Mouse (Mus musculus) urinary bladder, postnatal 10 days (tissue): ENCODE results near the gene Asb16.
A peak's percentile ranks its signal among the peaks of the same experiment; 100 is the strongest.

ENCODE experiments used
- DNase-seq: peaks from one replicate; pipeline ENCODE4 v3.0.0; 2022; ENCODE audit warnings: low spot score

Asb16 gene

DNA sequence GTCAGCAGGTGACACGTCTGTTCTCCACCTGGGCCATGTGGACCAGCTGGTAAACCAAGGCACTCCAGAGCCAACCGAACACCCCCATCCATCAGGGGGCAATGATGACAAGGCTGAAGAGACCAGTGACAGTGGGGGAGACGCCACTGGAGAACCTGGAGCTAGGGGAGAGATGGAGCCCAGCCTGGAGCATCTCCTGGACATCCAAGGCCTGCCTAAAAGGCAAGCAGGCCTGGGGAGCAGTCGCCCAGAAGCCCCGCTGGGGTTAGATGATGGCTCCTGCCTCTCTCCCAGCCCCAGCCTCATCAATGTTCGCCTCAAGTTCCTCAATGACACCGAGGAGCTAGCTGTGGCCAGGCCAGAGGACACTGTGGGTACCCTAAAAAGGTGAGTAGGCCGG, 18.9 kb downstream of the Asb16 start:
- no peak for DNase-seq

DNA sequence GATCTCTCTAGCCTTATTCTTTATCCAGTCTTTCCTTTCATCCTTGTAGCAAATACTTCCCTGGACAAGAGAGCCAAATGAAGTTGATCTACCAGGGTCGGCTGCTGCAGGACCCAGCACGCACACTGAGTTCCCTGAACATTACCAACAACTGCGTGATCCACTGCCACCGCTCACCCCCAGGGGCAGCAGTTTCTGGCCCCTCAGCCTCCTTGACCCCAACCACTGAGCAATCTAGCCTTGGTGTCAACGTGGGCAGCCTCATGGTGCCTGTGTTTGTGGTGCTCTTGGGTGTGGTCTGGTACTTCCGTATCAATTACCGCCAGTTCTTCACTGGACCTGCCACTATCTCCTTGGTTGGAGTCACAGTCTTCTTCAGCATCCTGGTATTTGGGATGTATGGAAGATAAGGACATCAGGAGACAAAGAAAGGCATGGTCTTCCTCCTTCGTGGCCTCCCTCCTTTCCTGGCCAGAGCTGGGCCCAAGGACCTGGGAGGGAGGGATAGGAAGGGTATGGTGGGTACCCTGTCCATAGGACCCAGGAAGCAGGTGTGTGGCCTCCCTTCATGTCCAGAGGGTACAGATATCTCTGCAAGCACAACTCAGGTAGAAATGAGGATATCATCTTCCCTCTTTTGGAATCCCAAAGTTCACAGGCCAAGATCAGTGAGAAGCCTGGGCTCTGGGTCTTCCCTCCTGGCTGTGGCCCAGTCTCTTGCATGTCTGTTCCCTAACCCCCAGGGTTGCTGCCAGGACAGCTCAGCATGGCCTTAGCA, 19.7 kb downstream of the Asb16 start:
- DNase-seq = no peak

DNA sequence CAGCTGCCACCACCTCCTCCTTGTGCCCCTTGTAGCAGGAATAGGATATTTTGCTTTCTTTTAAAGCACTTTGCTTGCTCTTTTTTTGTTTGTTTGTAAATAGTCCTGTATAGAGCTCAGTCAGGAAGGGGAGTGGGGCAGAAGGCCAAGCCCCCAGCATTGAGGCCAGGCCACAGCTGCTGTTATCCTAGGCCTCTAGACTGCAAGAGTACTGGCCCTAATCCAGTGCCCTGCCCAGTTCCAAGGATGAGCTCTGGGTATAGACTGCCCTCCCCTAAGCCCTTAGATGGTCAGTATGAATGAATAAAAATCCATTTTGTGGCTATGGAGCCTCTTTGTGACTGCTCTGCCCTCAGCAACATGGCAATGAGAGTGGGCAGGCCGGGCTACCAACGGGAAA, 20.4 kb downstream of the Asb16 start:
- no peak for DNase-seq

DNA sequence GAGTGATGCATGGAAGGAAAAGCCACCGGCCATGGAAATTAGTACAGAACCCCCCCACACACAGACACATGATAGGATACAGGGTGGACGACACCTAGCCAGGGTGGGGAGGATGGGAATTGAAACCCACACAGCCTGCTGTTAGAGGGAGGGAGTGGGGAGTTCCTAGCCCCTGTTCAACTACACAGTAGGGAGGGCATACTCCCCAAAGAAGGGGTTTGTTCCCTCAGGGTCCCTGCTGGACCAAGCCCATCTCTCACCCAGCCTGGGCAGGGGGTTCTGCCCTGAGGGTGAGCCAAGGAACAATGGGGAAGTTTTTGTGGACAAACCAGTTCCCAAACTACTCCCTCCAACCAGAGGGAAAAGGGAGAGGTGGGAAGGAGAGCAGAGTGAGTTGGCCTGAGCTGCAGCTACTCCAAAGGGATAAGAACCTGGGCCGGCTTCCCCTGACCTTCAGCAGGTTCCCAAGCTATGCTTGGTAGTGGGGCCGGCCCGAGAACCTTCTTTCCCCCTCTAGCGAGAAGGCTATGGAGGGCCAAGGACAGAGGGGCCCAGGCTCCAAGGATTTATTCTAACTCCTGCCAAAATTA, 21.1 kb downstream of the Asb16 start:
- DNase-seq = no peak

DNA sequence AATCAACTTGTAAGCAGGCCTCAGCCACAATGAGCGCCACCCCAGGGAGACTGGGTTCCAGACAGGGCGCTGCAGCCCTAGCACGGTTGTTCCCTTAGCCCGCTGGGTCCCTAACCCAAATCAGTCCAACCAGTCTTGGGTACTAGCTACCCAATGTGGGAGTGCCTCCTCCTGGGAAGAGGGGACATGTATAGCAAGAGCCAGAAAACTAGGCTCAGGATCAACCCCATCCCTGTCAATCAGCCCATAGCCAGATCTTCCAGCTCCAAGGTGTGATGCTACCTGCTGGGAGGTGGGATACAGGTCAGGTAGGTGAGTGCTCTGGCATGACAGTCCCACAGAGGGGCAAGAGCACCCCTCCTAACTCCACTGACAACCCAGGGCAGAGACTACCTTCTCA, 21.6 kb downstream of the Asb16 start:
- DNase-seq = no peak

DNA sequence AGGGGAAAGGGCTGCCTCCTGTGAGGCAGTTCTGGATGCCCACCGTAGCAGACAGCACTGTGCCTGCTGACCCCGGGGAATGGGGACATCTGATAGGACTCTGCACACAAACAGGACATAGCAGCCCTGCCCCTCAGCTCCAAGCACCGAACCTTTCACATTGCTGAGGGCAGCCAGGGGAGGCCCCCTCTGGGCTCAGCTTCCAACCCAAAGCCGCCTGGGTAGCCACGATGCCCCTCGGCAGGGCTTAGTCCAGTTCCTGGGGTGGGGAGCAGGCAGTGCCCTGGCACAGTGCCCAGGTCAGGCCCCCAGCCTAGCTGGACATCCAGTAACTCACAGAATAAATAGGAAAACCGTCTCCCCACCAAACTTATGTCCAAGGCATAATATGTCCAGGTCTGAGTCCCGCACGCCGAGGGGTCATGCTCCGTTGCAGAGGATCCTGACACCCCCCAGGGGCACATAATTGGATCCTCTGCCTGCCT, 22.6 kb downstream of the Asb16 start:
- no peak for DNase-seq

DNA sequence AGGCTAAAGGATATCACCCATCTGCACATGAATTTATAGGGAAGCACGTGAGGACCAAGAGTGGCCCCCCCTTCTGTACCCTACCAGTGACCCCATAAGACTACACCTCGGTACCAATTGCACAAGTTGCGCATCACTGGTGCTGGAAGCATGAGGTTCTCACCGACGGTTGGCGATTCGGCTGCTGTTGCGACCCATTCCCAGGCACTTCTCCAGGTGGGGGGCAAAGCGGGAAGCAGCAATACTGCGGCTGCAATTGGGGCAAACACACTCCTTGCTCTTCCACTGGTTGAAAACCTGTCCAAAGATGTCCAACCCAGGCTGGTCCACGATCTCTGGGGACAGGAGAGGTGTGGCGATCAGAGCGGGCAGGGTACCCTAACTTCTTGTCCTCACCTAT, 25.4 kb downstream of the Asb16 start:
- no peak for DNase-seq

DNA sequence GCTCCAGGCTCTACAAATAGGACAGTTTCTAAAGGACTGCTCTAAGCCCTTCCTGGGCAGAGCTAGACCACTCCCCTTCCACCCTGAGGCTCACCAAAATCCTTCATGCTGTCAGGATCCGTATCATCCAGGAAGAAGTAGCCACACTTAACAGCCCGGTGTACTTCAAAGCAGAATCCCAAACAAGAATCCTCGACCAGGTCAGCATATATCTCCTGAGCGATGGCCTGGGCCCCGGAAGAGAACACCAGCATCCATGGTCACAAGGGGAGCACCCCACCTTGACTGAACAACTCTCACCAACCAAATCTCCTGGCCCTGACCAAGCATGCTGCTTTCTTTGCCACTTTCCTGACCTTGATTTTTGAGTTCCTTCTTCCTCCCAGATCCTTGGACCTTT, 25.9 kb downstream of the Asb16 start:
- DNase-seq = no peak

DNA sequence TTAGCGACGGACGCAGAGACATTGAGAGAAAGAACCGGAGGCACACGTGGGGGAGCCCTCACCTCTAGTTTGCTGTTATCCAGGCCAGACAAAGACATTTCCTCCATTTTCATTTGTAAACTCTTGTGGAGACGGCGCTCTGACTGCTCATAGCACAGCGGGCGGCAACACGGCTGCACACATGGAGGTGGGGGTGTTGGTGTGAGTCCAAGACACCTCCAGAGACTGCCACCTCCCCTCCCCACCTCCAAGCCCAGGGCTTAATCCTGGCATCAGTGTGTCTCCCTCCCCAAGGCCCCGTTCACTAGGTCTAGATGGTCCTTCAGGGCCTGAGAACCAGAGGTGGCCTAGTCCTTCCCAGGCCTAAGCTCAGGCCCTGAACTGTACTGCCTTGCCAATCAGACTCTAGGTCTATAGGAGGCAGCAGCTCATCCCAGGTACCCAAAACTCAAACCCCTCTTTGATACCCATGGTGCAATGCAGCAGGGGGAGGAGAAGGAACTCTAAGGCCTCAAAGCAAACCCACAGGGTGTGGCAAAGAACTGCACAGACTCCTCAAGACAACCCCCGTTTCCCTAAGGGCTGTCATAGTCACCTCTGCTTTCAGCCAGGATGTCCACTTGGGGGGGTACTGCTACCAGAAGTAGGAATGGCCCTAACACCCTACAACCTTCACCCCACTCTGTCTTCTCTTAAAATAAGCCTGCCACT, 26.5 kb downstream of the Asb16 start:
- no peak for DNase-seq

DNA sequence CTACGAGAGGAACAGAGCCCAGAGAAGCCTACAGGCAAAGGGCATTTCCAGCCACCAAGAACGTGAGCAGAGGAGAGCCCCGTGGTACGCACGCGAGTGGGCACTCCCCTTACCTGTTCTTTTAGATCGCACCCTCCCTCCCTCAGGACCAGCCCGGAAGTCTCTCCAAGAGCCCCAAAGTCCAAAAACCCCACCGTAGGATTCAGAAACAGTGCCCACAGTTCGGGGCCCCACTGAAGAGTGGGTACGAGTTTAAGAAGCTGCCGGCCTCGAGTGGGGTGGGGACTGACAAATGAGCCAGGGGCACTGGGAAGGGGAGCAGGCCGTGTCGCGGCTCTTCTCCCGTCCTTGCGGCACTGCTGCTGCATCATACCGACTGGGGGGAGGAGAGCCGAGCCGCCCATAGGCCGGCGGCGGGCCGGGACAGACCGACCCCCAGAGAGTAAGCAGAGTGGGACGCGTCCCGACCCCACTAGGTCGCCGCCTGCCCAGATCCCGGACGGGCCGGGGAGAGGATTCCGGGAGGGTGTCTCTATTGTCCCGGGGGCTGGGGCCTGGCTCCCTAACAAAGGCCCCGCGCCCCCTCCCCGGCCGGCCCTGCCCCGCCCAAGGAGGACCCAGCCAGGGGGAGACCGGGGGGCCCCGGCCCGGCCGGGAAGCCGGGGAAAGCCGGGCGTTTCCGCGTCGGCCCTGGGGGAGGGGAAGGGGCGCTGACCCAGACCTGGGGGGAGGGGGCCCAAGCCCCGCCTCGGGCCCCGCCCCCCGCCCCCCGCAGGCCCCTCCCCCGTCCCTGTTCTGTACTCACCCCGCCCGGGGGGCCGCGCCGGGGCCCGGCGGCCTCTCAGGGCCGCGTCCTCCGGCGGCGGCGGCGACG, 27.3 kb downstream of the Asb16 start:
- no peak for DNase-seq

DNA sequence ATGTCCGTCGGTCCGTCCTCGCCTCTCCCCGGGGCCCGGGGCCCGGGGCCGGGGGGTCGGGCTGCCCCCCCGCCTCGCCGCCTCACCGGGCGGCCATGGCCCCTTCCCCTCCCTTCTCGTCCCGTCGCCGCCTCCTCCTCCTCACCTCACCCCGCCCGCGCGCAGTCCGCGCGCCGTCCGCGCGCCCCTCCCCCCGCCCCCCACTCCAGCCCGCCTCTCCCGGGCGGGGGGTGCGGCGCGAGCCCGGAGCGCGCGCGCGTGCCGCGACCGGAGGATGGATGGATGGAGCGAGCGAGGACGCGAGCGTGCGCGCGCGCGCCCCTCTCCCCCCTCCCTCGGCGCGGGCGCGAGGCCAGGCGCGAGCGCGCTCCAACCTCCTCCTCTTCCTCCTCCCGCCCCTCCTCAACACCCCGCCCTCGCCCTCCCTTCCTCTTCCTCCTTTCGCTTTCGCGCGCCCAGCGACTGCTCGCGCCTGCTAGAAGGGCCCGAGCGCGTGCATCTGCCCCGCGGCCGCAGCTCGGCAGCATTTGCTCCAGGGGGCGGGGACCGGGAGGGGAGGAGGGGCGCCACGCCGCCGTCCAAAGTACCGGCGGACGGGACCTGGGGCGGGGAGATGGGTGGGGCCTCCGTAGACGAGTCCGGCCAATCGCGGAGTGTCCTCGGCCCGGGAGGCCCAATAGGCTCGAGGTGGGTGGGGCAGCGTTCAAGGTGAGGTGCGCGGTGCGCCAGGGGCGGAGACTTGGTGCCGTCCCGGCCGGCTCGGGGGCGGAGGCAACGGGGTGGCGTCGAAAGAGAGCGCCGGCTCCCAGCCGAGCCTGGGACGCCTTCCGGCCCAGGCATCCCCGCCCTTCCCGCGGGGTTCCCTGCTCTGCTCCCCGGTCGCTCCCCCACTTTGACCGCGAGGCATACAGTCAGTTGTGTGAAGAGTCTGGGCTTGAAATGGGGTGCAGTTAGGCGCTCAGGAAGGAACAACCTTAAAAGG, 28.2 kb downstream of the Asb16 start, which contains the start of gene Atxn7l3:
Gene Atxn7l3, minus strand, starts transcription at position 141 of the 982 bp plus-strand sequence.
- peak; percentile 98 for DNase-seq

DNA sequence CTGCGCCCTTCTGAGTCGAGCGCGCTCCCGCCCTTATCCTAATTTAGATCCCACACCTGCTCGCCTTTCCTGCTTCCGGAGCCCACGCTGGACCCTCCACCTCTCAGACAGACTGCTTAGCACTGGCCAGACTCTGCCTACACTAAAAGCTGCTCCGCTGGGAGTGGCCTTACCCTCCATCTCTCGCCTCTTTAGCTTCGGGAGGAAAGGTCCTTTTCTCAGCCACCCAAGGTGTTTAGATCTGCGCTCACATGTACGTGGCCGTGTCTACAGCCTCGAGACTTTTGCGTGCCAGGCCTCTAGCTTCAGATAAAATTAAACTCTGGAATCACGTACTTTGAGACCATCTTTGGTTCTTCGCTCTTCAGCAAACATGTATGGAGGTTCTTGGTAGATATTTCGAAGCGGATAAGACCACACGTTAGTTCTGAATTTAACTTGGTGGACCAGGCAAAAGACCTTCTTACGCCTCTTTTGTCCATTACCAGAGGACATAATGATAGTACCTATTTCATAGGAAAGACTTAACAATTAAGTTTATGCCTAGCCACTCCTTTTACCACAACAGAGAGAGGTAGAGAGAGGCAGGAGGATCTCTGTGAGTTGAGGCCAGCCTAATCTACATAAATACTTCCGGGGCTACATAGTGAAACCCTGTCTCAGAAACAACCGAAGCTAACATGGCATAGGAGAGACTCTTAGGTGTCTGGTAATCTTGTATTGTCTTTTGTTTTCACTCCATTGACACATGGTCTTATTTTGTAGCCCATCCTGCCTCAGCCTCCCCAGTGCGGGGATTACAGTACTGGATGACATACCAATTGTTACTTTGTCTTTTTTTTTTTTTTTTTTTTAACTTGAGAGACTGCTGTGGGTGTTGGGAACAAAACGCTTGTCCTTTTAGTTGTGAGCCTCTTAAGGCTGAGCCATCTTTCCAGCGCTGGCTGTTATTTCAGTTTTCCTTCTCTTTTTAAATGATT, 29.3 kb downstream of the Asb16 start:
- DNase-seq = no peak

DNA sequence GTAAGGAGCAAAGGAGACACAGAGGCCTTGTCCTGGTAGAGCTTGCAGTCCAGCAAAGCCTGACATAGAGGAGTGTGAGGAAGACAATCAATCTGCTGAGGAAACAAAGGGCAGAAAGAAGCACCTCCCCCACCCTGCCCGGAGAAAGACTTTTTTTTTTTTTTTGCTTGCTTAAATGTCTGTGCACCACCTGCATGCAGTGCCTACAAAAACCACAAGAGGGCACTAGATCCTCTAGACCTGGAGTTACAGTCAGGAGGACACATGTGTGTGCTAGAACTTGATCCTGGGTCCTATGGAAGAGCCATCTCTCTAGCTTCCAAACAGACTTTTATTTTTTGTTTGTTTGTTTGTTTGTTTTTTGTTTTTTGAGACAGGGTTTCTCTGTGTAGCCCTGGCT, 31.3 kb downstream of the Asb16 start:
- no peak for DNase-seq

DNA sequence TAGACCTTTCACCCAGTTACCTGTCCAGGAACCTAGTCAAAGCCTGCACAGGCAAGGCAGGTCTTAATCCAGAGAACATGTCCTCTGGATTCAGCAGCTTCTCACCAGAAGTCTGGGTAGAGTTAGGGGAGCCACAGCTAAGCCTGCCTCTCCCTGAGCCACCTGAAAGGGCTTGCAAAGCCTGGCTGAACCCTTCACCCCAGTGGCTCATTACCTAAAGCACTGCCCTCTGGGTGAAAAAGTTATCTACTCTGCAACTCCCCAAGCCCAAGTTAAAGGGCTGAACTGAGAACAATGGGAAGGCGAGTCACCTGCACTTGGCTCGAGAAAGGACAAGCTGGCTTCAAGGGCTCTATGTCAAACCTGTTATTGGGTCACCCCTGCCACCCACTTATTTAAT, 35.6 kb downstream of the Asb16 start:
- no peak for DNase-seq

DNA sequence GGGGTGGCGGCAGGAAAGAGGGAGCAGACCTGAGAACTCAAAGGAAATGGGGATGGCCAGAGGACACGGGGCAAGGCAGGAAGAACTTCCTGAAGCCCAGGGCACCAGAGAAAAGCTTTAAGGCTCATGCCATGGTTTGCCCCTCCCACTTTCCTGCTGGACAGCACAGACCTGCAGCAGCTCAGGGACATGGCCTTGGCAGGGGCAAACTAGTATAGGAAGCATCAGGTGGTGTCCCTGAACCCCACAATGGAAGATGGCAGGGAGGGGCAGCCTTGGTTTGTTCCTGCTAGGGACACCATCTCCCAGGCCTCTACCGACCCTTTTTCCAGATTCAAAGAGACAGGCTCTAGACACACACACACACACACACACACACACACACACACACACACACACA, 36.8 kb downstream of the Asb16 start:
- no peak for DNase-seq

DNA sequence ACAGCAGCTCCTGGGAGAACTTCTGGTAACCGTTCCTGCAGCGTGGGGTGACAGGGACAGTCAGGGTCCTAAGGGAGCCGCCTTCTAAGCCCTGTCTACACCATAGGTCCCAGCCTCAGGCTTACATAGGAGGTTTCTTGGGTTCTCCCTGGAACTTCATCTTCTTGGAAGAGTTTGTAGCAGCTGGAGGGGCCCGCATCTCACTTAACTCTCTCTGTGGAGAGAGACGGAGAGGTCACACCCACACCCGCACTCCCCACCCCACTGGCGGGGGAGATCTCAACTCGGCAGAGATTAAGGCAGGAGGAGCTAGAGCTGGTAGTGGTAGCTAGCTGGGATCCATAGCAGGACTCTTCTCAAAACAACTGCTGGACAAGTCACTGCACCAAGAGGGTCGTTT, 39.6 kb downstream of the Asb16 start:
- no peak for DNase-seq

DNA sequence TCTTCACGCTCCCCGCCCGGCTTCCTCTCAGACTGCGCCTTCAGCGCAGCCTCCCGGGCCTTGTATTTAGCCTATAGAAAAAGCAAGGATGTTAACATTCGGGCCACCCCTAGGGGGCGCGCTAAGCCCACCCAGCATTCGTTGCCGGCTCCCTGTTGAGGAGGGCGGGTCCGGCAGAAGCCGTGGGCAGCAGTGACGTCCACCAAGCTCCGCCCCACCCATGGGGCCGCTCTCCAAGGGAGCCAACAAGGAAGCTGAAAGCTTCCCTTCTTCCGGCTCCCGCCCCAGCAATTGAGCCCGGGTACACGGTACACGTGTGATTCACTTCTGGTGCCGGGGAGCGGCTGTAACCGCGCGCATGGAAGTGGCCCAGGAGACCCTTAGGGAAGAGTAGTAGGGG, 40.4 kb downstream of the Asb16 start:
- peak; percentile 93 for DNase-seq

DNA sequence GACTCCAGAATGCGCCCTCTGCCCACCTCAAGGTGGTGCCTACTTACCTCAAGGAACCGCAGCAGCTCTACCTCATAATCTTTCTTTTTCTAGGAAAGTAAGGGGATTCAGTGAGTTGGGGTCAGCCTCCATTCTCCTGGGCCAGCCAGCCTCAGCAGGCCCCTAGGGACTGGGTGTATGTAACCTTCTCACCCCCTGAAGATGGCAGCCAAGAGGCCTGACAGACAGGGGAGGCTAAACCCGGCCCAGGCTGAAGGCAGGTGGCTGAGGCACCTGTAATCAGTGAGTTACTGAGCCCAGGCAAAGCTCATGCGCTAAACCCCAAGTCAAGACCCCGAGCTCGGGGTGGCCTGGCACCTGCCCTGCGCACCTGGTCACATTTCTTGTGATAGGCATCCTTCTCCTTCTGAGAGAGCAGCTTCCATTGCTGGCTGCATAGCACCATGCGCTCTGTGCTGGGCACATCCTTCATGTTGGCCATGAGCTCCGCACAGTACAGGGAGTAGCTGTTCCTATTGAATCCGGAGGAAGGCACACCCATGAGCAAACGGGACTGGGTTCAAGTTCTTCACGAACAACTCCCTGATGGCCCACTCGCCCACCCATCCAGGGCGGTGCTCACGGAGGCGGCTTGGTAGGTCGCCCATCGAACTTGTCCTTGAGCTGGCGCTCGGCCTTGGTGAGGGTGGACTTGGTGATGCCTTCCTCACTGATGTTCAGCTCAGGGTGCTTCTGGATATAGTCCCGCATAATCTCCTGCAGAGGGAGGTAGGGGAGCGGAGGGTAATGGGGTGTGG, 41.5 kb downstream of the Asb16 start:
- no peak for DNase-seq
